16 mouse cellular contexts compared by ENCODE assay signal in genomic region chr12:83233651-83234050, GRCm38 (mm10).
DNase-seq lines count a peak whose midpoint lies in the region; ATAC-seq and TF ChIP-seq lines count a peak whose summit lies in the region.
"Had no signal": no experiment of that assay in that cellular context is flagged by ENCODE, and none has a peak within 500 bp of the region (broad histone marks: within the 10 kb centered on the region; RNA-seq: fewer than 3 reads in every experiment).

No protein-coding gene starts in this region.

- no peak overlapping the region for H3K27ac ChIP-seq in kidney, postnatal 0 days
- no peak overlapping the region for H3K27ac ChIP-seq in kidney, embryonic 14.5 days (ENCODE audit: low read depth, low read length)
- 0 out of 2 replicates have a peak overlapping the region, but pooled peaks have one; percentile 50 for H3K27ac ChIP-seq in heart, embryonic 11.5 days (ENCODE audit: low read depth, low read length)
- no peak overlapping the region for H3K27ac ChIP-seq in midbrain, embryonic 14.5 days (replicated peaks; ENCODE audit: low read depth, low read length)
- H3K27ac ChIP-seq: limb, embryonic 12.5 days; liver, embryonic 15.5 days; midbrain, embryonic 12.5 days; neural tube, embryonic 12.5 days; stomach, postnatal 0 days had no signal

- H3K9me3 ChIP-seq in kidney, postnatal 0 days (replicated peaks; ENCODE audit: low read length) = no peaks in the 10 kb centered on the region
- no peaks in the 10 kb centered on the region for H3K9me3 ChIP-seq in kidney, embryonic 14.5 days (ENCODE audit: control insufficient read depth, low read length)
- H3K9me3 ChIP-seq in heart, embryonic 11.5 days (replicated peaks; ENCODE audit: control insufficient read depth, low read length) = no peaks in the 10 kb centered on the region
- no peaks in the 10 kb centered on the region for H3K9me3 ChIP-seq in midbrain, embryonic 14.5 days (ENCODE audit: control insufficient read depth, low read length)
- H3K9me3 ChIP-seq: liver, embryonic 15.5 days; midbrain, embryonic 12.5 days had no signal

- H3K4me3 ChIP-seq in kidney, postnatal 0 days (replicated peaks; ENCODE audit: low read depth, low read length) = no peak overlapping the region
- H3K4me3 ChIP-seq in kidney, embryonic 14.5 days (ENCODE audit: low read length) = no peak overlapping the region
- H3K4me3 ChIP-seq in heart, embryonic 11.5 days (ENCODE audit: low read depth, low read length) = no peak overlapping the region
- H3K4me3 ChIP-seq in midbrain, embryonic 14.5 days (replicated peaks; ENCODE audit: low read depth, low read length) = no peak overlapping the region
- H3K4me3 ChIP-seq: limb, embryonic 12.5 days; liver, embryonic 15.5 days; midbrain, embryonic 12.5 days; neural tube, embryonic 12.5 days had no signal

- TF ChIP-seq CTCF in kidney, postnatal 0 days (IDR thresholded peaks at IDR 0.05; ENCODE audit: low read depth) = no peak

- no peaks in the 10 kb centered on the region for H3K4me1 ChIP-seq in kidney, postnatal 0 days (replicated peaks; ENCODE audit: insufficient read depth, low read length)
- H3K4me1 ChIP-seq in kidney, embryonic 14.5 days (ENCODE audit: control insufficient read depth, insufficient read depth, low read length) = no peaks in the 10 kb centered on the region
- H3K4me1 ChIP-seq in heart, embryonic 11.5 days (ENCODE audit: control insufficient read depth, insufficient read depth, low read length) = peaks cover 10% of the 10 kb centered on the region
- H3K4me1 ChIP-seq in midbrain, embryonic 14.5 days (ENCODE audit: control insufficient read depth, insufficient read depth, low read length) = 0 out of 2 replicates have a peak, but pooled peaks cover 4% of the 10 kb centered on the region
- H3K4me1 ChIP-seq: limb, embryonic 12.5 days; liver, embryonic 15.5 days had no signal

- 0 out of 2 replicates have a peak, but pooled peaks have one; percentile 21 for ATAC-seq in kidney, postnatal 0 days (replicated peaks; ENCODE audit: low FRiP score, low read depth)
- no peak; the same call in 1 of the 2 replicates for ATAC-seq in kidney, embryonic 14.5 days (ENCODE audit: low FRiP score, low TSS enrichment)
- no peak for ATAC-seq in heart, embryonic 11.5 days (replicated peaks; ENCODE audit: insufficient number of reproducible peaks, low FRiP score, low TSS enrichment)
- ATAC-seq in midbrain, embryonic 14.5 days (ENCODE audit: low FRiP score, low TSS enrichment) = no peak
- ATAC-seq: hindbrain, embryonic 16.5 days had no signal

- H3K36me3 ChIP-seq in kidney, postnatal 0 days (ENCODE audit: insufficient read depth, low read length) = no peaks in the 10 kb centered on the region
- no peaks in the 10 kb centered on the region for H3K36me3 ChIP-seq in kidney, embryonic 14.5 days (ENCODE audit: control insufficient read depth, insufficient read depth, low read length)
- H3K36me3 ChIP-seq in heart, embryonic 11.5 days (ENCODE audit: control insufficient read depth, insufficient read depth, low read length) = no peaks in the 10 kb centered on the region
- no peaks in the 10 kb centered on the region for H3K36me3 ChIP-seq in midbrain, embryonic 14.5 days (ENCODE audit: control insufficient read depth, insufficient read depth, low read length)
- H3K36me3 ChIP-seq: limb, embryonic 12.5 days; liver, embryonic 15.5 days; midbrain, embryonic 12.5 days; neural tube, embryonic 12.5 days had no signal

- H3K9ac ChIP-seq in kidney, postnatal 0 days (ENCODE audit: low read depth, low read length) = no peak overlapping the region
- no peak overlapping the region for H3K9ac ChIP-seq in kidney, embryonic 14.5 days (ENCODE audit: low read depth, low read length)
- H3K9ac ChIP-seq in heart, embryonic 11.5 days (ENCODE audit: low read depth, low read length) = no peak overlapping the region
- no peak overlapping the region for H3K9ac ChIP-seq in midbrain, embryonic 14.5 days (replicated peaks; ENCODE audit: low read length)
- H3K9ac ChIP-seq: limb, embryonic 12.5 days; liver, embryonic 15.5 days; midbrain, embryonic 12.5 days; neural tube, embryonic 12.5 days had no signal

- peak; percentile 49 to 50 for DNase-seq in cerebellum, postnatal 10 days
- no peak for DNase-seq in cerebellum, adult 9-11 months
- no peak for DNase-seq in kidney, postnatal 0 days (ENCODE audit: low spot score)
- DNase-seq in midbrain, embryonic 14.5 days = peak; percentile 21
- DNase-seq in Muller cell, postnatal 12 days (ENCODE audit: inconsistent ontology term) = no peak
- no peak for DNase-seq in left cerebral cortex, postnatal 14 days (ENCODE audit: low spot score in 2 of 2)
- DNase-seq: adrenal gland, adult 2 months; thymus, postnatal 25 days had no signal

- 60% methylated on average over 7 of the region's 7 CpGs for WGBS in kidney, postnatal 0 days
- 48% methylated on average over 7 of the region's 7 CpGs for WGBS in kidney, embryonic 14.5 days
- 53% methylated on average over 7 of the region's 7 CpGs for WGBS in heart, embryonic 11.5 days (ENCODE audit: insufficient replicate concordance)
- 26% methylated on average over 7 of the region's 7 CpGs for WGBS in midbrain, embryonic 14.5 days

- intact Hi-C loops in left cerebral cortex, postnatal 14 days (cut with DNase I) = no loop called here

- H3K4me2 ChIP-seq in kidney, postnatal 0 days (ENCODE audit: low read length) = no peak overlapping the region
- H3K4me2 ChIP-seq in kidney, embryonic 14.5 days (replicated peaks; ENCODE audit: low read depth, low read length) = no peak overlapping the region
- no peak overlapping the region for H3K4me2 ChIP-seq in heart, embryonic 11.5 days
- no peak overlapping the region for H3K4me2 ChIP-seq in midbrain, embryonic 14.5 days (ENCODE audit: low read length)
- H3K4me2 ChIP-seq: limb, embryonic 12.5 days; liver, embryonic 15.5 days; midbrain, embryonic 12.5 days; neural tube, embryonic 12.5 days had no signal

- H3K27me3 ChIP-seq in kidney, postnatal 0 days (ENCODE audit: insufficient read depth, low read length) = no peaks in the 10 kb centered on the region
- H3K27me3 ChIP-seq in kidney, embryonic 14.5 days (ENCODE audit: control insufficient read depth, insufficient read depth, low read length) = no peaks in the 10 kb centered on the region
- H3K27me3 ChIP-seq in heart, embryonic 11.5 days (ENCODE audit: control insufficient read depth, insufficient read depth, low read length) = no peaks in the 10 kb centered on the region
- H3K27me3 ChIP-seq in midbrain, embryonic 14.5 days (ENCODE audit: control insufficient read depth, insufficient read depth, low read length) = no peaks in the 10 kb centered on the region
- H3K27me3 ChIP-seq: limb, embryonic 12.5 days; liver, embryonic 15.5 days; midbrain, embryonic 12.5 days; neural tube, embryonic 12.5 days had no signal

Comparison
In these comparisons a context has a peak if more than half of its experiments do, and no peak if none do; other contexts are left out.
1. DNase-seq: peak in cerebellum, postnatal 10 days (2 of 2) and midbrain, embryonic 14.5 days (single experiment); none in cerebellum, adult 9-11 months (single experiment), kidney, postnatal 0 days (single experiment), Muller cell, postnatal 12 days (single experiment) and left cerebral cortex, postnatal 14 days (0 of 2).